Mouse (Mus musculus) heart, postnatal 14 days (tissue): ENCODE measurements around the gene Tuba1b. TPM values are rescaled to one million over a fixed set of nuclear protein-coding genes. Genes with fewer than 3 reads are reported as not detected.
"Not testable (repeated sequence)": the region's sequence is repeated elsewhere in the genome, so short reads cannot be mapped to it uniquely, and the experiment has no call there.

ENCODE experiments used
- DNase-seq, 2 experiments: peaks; one replicate each; pipeline ENCODE4 v3.0.0; 2021 to 2022
- intact Hi-C: fragments of 180-260 bp; cut with DNase I; formaldehyde crosslinking; loops from one replicate; pipeline ENCODE4 v1.15.1; 2025
- total RNA-seq, 2 experiments: library from RNA; stranded (reverse); gene quantifications; 2 replicates each; pipeline ENCODE4 v1.2.3; 2021

Tuba1b gene
- total RNA-seq, 2 experiments from 2014 or later, result 164 to 218 TPM

DNA sequence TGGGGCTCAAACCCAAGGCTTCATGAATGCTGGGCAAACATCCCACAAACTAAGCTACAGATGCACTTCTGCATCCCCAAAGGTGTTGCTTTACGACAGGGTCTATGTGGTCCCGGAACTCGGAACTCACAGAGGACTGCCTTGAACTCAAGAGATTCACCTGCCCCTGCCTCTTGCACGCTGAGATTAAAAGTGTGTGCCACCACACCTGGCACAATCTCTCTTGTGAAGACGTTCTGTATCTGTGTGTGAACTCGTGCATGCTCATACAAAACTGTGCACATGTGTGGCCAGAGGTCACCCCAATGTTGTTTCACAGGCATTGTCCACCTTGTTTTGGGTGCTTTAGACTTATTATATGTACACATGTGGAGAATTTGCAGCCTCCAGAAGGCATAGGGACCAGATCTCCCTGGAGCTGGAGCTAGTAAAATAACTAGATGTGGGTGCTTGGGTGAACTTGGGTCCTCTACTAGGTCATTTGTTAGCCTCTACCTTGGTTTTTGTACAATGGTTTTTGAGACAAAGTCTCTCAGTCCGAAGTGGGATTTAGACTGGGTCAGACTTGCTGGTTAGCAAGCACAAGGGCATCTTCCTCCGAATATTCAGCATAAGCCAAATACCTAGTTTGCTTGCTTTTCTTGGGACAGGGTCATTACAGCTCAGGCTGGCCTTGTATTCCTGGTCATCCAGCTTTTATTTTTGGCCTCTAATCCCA, 4.2 kb downstream of the Tuba1b start:
- intact Hi-C loops, result no loop called here
- DNase-seq, result no peak

DNA sequence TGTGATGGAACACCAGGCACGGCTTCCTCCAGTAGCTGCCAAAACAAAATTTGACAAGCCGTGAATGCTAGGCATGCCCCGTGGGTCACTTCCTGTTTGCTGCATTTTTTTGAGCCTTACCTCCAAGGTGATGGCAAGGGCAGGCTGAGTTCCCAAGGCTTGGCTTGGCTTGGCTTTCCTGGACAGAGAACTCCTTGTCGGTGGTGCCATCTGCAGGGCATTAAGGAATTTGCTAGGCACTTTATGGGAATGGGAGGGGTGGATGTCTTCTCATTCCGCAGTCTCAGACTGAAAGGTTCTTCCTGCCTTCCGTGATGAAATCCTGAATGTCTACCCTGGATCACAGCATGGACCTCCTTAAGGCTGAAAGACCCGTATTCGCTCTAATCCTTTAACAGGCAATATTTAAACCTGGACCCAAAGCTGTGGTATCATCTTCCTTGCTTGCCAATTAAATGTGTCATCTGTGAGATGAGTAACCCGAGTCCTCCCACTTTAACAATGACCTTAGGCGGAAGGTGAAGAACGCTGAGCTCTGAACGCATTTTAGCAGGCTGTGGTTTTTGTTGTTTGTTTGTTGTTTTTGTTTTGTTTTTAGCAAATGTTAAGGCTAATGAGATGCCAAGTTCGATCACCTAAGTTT, 5.6 kb downstream of the Tuba1b start:
- intact Hi-C loops, result loop anchor here (1.0 to 2.0 kb wide), 3 partner anchors 36 to 66 kb away; no protein-coding TSS in a partner anchor
- DNase-seq, result peak; percentile 66 to 79

DNA sequence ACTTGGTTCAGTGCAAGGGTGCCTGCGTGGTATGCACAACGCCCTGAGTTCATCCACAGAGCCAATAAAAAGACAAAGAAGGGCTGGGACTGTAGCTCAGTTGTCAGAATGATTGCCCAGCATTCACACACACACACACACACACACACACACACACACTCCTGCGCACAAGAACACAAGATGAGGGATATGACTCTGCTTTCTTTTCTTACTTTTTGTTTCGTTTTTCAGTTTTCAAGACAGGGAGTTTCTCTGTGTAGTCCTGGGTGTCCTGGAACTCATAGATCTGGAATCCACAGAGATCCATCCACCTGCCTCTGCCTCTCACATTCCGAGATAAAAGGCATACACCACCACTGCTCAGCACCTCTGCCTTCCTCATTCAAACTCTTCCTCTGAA, 6.8 kb downstream of the Tuba1b start:
- intact Hi-C loops, result no loop called here
- no peak for DNase-seq

DNA sequence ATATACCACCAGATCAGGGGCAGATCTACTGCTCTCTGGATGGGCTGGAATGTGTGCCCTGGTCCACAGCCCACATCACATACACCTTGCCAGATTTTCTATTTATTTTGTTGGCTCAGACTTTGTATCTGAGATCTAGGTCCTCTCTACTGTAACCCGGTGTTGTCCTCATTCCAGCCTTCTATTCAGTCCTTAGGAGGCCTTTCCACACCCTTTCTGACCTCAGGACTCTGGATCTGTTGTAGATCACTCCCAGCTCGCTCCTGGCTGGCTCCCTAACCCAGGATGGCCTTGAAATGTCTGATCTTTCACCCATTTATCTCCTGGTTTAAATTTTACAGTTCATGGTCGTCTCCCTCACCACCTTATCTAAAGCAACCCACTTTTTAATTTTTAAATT, 9.7 kb downstream of the Tuba1b start:
- no peak for DNase-seq
- intact Hi-C loops, result loop anchor here (2.0 kb wide), 1 partner anchor 18 kb away; no protein-coding TSS in a partner anchor

DNA sequence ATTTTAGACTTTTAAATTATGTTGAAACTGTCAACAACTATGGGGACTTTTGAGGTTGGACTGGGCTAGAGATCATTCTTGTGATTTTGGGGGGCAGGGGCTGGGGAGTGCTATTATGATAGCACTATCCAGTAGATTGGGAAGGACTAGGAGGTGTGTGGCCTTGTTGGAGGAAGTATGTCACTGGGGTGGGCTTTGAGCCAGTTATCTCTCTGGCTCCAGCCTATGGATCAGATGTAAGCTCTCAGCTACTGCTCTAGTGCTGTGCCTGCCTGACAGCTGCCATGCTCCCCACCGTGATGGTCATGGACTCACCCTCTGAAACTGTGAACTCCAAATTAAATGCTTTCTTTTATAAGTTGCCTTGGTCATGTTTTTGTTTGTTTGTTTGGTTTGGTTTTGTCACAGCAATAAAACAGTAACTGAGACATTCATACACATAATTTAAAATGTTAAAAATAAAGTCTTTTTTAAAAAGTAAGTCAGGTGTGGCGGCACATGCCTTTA, 11.3 kb downstream of the Tuba1b start:
- intact Hi-C loops, result no loop called here

DNA sequence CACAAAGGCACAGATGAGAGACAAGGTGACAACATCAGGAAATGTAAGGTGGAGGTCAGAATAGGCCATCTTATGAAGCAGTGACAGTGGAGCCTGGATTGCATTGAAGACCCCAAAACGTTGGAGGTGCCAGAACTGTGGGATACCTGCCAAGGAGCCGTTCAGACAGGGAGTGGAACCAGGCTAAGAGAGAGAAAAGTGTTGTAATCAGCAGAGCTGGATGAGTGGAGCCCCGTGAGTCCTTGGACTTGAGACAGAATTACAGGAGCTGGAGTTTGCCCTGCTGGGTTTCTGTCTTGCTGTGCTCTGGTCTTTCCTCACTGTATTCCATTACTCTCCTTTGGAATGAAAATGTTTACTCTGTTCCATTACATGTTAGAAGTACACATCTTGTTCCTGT, 11.8 kb downstream of the Tuba1b start:
- no peak for DNase-seq
- intact Hi-C loops, result no loop called here

More for the DNA sequence above, 11.3 kb downstream of the Tuba1b start:
- no peak for DNase-seq

DNA sequence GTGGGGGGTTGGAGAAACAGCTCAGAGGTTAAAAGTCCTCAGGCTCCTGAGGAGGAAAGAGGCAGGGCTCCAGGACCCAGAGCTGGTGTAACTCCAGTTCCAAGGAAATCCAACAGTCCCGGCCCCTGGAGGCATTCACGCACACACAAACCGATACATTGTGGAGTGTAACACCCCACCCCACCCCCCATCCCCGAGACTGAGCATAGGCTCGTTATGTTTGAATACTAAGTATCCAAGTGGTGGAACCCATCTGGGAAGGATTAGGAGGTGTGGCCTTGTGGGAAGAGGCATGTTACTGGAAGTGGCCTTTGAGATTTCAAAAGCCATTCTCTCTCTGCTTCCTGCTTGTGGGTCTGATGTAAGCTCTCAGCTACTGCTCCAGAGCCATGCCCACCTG, 12.9 kb downstream of the Tuba1b start:
- intact Hi-C loops, result no loop called here
- no peak for DNase-seq

DNA sequence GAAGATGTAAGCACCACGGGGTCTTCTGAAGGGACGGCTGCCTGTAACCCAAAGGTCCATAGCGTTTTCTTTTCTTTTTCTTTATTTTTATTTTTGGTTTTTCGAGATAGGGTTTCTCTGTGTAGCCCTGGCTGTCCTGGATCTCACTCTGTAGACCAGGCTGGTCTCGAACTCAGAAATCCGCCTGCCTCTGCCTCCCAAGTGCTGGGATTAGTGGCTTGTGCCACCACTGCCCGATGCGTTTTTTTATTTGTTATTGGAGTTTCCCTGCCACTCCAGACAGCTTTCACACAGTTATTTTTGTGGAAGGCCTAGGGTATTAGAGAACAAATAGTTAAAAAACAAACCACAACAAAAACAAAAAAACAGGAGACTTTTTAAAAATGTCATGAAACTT, 15.9 kb downstream of the Tuba1b start:
- intact Hi-C loops, DNase-seq: not testable (repeated sequence)

DNA sequence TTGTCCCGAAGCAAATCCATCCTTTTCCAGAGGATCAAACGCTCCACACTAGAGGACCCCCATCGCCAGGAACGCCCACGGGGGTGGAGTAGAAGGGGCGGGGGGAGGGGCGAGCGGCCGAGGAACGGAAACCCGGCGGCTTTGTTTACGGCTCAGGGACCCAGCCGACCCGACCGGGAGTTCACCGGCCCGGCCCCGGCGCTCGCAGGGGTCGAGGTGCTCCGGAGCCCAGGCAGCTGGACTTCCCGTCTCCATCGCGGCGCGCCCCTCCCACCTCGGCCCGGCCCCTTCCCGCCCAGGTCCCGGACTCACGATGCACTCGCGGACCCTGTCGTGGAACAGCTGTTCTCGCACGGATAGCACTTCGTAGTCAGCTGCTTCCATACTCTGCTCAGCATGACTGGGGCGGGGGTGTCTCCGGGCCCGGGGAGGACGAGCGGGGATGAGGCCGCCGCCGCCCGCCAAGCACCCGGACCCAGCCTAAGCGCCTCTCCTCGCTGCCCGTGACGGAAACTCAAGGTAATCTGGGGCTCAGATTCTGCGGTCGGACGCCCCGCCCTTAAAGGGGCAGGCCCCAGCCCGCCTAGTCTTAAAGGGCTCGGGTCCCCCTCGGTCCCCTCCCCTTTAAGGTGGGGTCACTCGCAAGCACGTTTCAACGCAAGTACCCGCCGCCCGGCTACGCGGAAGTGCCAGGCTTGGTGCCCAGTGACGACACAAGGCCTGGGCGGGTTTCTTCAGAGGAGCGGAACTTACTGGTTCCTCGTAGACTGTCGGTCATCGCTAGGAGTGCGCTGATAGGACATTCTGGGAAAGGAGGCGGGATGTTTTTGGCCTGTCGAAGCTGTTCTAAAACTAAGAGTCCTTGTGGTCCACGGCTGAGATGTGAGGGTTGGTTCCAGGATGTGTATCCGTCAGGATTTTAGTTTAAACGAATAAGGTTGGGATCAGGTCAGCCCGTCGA, 16.5 kb downstream of the Tuba1b start, which contains the start of gene Lmbr1l:
Lmbr1l (minus strand) TSS at position 694 of the 961 bp plus-strand sequence.
- intact Hi-C loops, result no loop called here

DNA sequence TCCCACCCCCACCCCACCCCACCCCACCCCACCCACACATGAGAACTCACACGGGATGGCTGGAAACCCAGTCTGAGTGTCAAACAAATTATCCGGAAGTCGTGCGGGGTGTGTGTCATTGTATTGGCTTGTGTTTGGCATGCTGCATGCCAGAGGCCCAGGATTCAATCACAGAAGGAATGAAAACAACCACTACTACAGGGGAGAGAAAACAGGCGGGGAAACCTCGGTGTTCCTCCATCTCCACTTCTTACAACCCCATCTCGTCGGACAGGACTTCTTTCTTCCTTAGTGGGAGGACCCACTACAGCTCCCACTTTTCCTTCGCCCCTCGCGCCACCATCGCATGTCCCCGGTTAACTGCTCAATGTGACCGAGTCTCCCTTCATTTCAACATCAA, 17.3 kb downstream of the Tuba1b start:
- DNase-seq, result no peak
- intact Hi-C loops, result no loop called here

More for the DNA sequence above, 16.5 kb downstream of the Tuba1b start, which contains the start of gene Lmbr1l:
- peak; percentile 98 to 99 for DNase-seq

DNA sequence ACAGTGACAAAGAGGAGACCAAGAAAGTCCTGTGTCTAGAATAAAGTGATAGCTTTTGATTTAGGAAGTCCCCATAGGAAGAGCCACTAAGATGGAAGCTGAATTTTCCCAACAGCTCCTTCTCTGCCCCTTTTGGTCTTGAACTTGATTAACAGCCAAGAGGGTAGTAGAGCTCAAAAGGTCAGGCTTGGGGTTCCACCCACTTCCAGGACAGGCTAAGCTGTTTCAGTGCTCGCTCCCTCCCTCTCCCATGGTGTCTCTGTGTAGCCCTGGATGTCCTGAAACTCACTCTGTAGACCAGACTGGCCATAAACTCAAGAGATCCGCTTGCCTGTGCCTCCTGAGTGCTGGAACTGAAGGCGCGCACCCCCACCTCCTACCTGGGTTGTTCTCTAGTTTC, 18.3 kb downstream of the Tuba1b start:
- DNase-seq, result no peak

DNA sequence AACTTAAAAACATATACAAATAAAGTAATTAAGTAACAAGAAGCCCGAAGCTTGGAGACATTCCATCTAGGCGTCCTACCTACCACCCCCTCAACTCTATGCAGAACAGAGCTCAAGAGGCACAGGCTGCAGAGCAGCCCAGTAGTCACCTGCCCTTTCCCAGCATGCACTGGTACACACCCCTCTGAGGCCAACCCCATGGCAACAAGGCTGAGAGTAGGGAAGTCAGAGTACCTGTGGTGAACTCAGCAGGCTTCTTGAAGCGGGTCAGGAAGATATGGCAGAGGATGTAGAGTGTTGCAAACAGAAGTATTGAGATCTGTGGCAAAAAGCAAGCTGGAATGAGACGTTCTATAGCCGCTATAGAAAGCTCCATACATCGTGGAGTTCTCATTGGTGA, 19.5 kb downstream of the Tuba1b start:
- intact Hi-C loops, result no loop called here
- DNase-seq, result no peak

More for the DNA sequence above, 18.3 kb downstream of the Tuba1b start:
- intact Hi-C loops, result no loop called here

DNA sequence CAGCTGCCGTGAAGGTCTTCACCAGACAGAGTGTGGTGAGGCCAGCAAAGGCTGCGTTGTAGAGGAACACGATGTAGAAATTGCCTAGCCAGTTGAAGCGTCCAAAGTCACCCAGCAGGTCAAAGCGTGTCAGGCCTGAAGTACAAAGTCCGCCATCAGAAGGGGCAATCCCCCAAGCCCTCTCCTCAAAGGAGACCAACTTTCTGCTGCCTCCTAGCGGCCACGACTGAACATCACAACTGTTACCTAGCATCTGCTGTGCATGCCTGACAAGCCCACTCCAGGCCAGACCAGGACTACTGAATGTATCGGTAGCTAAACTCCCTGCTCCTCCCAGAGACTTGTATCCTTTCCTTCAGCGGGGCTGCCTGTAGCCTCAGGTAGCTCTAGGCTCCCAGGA, 29.7 kb downstream of the Tuba1b start:
- intact Hi-C loops, result no loop called here
- DNase-seq, result peak; percentile 42 to 55

DNA sequence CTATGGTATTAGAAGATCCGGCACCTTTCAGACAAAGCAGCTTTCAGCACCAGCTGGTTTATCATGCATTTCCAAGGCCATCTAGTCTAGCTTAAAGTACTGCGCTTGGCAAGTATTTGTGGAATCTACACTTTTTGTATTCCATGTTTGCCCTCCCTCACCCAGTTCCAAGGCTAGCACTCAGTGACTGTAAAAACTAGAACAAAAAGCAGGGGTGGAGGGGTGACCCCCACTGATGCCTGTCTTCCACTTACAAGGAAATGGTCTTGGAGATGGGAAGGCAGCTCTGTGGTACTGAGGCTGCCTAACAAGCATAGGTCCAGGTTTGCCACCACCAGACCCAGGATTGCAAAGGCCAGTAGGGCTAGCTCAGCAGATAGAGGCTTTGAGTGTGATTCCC, 31.8 kb downstream of the Tuba1b start:
- no peak for DNase-seq
- intact Hi-C loops, result loop anchor here (2.0 kb wide), 1 partner anchor 26 kb away; no protein-coding TSS in a partner anchor

DNA sequence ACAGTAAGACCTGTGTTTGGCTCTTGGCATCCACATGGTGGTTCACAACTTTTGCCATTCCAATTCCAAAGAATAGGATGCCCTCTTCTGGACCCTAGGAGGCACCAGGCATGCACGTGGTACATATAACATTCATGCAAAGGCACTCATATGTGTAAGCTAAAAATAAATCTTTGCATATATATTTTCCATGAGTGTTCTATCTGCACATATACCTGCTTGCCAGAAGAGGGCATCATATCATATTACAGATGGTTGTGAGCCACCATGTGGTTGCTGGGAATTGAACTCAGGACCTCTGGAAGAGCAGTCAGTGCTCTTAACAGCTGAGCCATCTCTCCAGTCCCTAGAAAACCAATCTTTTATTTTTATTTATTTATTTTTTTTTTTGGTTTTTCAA, 32.8 kb downstream of the Tuba1b start:
- intact Hi-C loops, result no loop called here
- no peak for DNase-seq

DNA sequence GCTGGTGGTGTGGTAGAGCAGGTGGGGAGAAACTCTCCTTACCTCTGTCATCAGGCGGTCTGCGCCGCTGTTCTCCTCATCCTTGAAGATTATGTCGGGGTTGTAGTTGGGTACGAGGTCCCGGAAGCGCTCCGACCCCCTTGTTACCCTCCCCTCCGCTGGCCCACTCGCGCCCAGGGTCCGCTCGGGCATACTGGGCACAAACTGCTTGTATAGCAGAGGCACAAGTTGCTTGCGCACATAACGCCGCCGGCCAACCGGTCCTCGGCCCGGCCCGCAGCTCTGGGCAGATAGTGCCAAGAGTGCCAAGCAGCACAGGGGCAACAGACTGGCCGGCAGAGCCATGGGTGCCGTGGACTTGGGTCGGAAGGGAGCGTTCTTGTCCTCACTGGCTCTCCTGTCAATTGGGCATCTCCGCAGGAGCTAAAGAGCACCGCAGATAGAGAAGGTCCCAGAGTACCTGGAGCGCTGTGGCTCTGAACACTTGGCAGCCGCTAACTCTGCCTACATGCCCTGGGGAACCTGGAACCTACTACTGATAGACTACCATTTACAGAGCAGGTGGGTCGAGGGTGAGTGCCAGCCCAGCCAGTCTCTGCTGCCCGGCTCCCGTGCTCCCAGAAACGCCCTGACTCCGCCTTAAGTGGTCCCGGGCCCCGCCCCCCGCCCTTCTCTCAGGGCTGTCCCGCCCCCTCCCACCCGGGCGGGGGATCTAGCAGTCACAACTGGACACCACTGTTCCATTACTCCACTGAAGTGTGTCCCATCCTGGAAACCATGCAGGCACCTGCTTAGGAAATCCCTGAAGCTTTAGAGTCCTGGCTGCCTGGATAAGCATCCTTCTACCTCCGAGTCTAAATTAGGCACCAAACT, 36.2 kb downstream of the Tuba1b start, which contains the start of gene Dhh:
Dhh (minus strand) TSS at position 613 of the 873 bp plus-strand sequence.
- intact Hi-C loops, result no loop called here
- peak in 1 of 2 experiments; percentile 21 for DNase-seq

DNA sequence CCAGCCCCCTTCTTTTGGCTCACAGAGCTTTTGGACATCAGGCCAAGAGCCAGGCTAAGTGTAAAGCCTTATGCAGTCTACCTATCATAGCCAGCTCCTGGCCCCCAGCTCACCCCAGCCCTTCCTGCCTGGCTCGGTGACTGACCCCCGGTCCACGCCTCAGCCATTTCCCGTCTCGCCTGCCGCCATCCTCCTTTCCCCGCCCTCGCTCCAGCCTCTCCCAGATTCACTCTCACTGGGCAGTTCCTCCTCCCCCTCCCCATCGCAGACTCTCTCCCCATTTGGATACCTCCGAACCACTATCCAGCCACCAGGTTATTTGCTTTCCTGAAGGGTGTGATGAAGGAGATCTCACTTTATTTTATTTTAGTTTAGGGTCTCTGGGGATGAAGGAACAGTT, 36.9 kb downstream of the Tuba1b start:
- intact Hi-C loops, result no loop called here
- peak; percentile 48 to 50 for DNase-seq

DNA sequence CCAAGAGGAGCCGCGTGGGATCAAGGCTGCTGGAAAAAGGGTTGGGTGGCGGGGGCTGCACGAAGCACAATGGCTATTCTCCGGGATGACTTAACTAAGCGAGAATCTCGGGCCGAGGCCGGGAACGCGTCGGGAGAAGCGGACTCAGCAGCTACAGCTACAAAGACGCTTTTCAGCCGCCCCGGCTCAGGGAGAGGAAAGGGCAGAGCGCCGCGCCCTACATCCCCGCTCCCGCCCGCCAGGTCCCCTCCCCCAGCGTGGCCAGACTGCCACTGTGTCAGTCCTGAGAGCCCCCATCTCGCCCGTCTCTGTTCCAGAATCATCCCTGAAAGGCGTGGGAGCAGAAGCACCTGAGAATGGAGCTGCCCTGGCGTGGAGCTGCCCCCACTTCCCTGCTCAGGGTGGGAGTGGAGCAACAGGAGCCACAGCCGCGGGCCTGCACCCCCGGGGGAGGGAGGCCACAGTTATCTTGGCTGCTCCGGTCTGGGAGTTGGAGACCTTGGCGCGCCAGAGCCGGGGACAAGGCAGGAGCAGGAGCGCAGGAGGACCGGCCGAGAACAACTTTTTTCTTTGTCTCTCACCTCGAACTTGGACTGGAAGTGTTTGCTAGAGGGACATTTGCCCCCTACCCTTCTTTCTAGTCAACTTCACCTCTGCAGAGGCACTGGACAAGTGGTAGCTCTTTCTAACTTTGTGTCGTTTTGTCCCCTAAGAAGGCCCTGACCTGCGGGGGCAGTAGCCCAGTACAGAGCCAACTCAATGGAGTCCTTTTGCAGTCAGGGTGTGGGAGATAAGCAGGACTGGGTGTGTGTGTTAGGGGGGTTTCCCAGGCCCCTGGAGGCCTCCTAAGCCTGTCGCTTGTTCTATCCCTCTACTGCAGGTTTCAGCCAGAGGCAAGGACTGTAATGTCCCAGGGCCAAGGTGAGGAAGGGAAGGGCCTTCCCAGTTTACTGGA, 38.5 kb downstream of the Tuba1b start:
- DNase-seq, result peak; percentile 49 to 58
- intact Hi-C loops, result no loop called here
